Mouse (Mus musculus) neutrophil, adult 65 days (primary cell): ENCODE measurements around the gene Baiap2l1. TPM values are rescaled to one million over a fixed set of nuclear protein-coding genes. Genes with fewer than 3 reads are reported as not detected.

ENCODE experiments used
- total RNA-seq: library from RNA; stranded (reverse); gene quantifications from 2 replicates; pipeline ENCODE4 v1.2.4, GENCODE M21; 2023

Baiap2l1 gene
- not detected in 2 replicates for total RNA-seq

DNA sequence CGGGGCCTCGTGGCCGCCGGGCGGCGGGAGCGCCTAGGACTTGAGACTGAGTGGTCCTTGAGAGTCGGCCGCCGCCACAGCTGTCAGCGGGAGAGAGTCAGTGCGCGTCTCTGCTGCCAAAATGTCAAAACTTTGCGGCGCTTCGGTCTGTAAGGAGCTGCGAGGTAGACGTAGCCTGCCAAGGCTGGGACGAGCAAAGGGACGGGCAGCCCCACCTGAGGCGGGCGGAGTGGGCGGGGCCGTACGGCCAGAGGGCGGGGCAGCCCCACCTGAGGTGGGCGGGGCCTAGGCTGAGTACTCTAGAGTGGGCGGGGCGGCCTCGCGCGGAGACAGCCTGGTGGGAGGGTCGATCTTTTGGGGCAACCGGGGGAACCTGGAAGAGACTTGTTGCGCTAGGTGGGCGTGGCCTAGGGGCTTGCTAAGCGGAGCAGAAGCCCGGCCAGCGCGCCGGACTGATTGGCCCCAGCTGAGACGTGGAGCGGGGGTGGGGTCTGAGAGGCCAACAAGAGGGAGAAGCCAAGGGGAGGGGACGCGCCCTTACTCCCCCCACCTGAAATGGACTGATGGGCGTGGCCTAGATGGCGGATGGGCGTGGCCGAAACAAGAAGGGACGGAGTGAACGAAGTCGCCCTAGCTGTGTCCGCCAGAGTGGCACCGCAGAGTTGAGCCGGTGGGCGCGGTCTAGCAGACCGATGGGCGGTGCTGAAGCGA lies at the start of gene Baiap2l1:
Gene Baiap2l1 (minus strand): TSS at position 232 of the 711 bp plus-strand sequence.

DNA sequence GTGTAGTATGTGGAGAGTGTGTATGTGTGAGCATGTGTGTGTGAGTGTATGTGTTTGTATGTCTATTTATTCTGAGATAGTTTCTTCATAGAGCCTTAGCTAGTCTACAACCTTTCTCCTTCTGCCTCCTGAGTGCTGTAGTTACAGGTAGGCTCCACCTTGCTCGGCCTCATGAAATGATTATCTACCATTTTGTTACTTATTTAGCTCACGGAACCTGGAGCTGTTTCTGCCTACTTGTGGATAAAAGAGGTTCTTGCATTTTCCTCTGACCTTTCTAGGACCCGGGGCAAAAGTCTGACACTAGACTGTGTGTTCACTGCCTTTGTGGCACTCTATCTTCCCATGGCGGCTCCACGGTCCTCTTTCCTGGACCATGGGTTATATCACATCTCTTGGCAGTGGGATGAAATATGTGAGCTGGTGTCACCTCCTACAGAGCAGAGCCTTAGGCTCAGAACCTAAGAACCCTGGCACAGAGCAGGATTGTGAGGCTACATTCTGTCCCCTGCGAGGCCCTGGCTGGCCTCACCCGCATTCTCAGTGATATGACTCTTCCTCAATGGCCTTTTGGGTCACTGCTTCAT lies 113.9 kb downstream of the Baiap2l1 start, which contains the start of gene Bri3:
Gene Bri3 (plus strand): TSS at position 537 of the 587 bp plus-strand sequence.

DNA sequence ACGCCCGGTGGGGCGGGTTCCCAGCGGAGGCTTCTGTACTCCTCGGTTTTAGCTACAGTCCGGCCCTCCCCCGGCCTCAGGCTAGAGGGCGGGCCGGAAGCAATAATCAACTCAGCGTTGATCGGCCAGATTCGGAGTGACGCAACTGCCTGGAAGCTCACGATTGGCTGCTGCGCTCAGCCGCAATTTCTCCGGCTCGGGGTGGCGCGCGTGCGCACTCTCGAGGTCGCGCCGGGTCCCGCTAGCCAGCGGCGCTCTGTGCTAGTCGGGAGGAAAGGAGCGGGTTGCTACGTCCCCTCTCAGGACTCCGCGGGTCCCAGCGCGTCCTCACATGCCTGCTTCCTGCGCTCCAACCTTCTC lies 134.4 kb downstream of the Baiap2l1 start, which contains the start of gene Tecpr1:
Gene Tecpr1 (minus strand): TSS at position 113 of the 360 bp plus-strand sequence.

Other genes starting within 250 kb of the Baiap2l1 start
- 0.48 and 0.95 TPM in 2 replicates for gene Bhlha15, start 167.8 kb downstream of the Baiap2l1 start, total RNA-seq
- 49.6 and 73.4 TPM in 2 replicates for gene Tecpr1, start 134.5 kb downstream of the Baiap2l1 start, total RNA-seq
- gene Bri3, start 113.7 kb downstream of the Baiap2l1 start, total RNA-seq = 96.3 and 96.9 TPM in 2 replicates
- gene Nptx2, start 187.8 kb upstream of the Baiap2l1 start, total RNA-seq = not detected in 2 replicates